Mouse (Mus musculus): ENCODE data around the gene Me1. TPM values are rescaled to one million over a fixed set of nuclear protein-coding genes. Genes with fewer than 3 reads are reported as not detected.

Gene Me1
- polyA plus RNA-seq, 1 experiment = 5.0 TPM

DNA sequence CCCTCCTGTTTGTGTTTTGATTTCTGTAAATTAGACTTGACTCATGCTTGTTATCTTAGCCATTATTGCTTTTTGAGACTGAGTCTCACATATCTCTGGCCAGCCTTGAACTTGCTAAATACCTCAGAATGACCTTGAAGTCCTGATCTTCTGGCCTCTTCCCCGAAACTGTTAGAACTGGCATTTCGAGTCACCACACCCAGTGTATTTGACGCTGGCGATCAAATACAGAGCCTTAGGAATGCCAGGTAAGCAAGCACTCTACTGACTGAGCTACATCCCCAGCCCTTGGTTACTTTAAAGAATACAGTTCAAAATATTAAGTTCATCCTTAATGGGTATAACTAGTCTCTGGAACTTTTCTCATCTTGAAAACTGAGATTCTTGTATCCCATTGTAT lies 29.3 kb upstream of the Me1 start:
- Histone ChIP-seq H3K27ac (ENCODE audit: insufficient read depth, low read depth, low read length) (no peak overlapping the region), H3K4me1 (ENCODE audit: control insufficient read depth, insufficient read depth, insufficient read length, low read length) (peaks cover 2% of the 10 kb centered on the region; the same call in 1 of the 2 replicates), H3K4me3 (ENCODE audit: low read depth, low read length) (no peak overlapping the region), H3K36me3 (ENCODE audit: control insufficient read depth, insufficient read depth, low read length) (no peaks in the 10 kb centered on the region), H3K27me3 (ENCODE audit: control insufficient read depth, insufficient read depth, low read length) (no peaks in the 10 kb centered on the region)
- 47% methylated on average over 4 of the region's 4 CpGs for WGBS
- TF ChIP-seq POLR2A (IDR thresholded peaks at IDR 0.05; ENCODE audit: low read depth, low read length) (no peak), CTCF (IDR thresholded peaks at IDR 0.05; ENCODE audit: extremely low read depth, insufficient read length, insufficient replicate concordance, low read depth, low read length) (no peak)

DNA sequence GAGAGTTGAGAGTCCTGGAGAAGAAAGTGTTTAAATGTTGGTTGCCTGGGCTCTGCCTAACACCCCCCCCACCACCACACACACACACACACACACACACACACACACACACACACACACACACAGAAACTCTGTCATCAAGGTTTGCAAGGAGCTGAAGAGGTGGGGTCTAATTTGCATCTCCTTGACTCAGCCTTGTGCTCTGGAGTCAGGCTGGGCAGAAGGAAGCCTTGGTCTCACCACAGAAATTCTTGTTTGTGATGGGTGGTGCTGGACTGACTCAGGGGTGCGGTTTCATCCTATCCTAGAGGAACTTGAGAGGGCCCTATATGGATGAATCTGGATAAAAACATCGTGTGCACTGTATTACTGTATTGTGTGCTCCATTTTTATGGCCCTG lies 25.0 kb upstream of the Me1 start:
- H3K36me3 ChIP-seq (ENCODE audit: control insufficient read depth, insufficient read depth, low read length) = no peaks in the 10 kb centered on the region
- no peaks in the 10 kb centered on the region for H3K27me3 ChIP-seq (ENCODE audit: control insufficient read depth, insufficient read depth, low read length)
- H3K27ac ChIP-seq (ENCODE audit: insufficient read depth, low read depth, low read length) = no peak overlapping the region
- TF ChIP-seq CTCF (IDR thresholded peaks at IDR 0.05; ENCODE audit: extremely low read depth, insufficient read length, insufficient replicate concordance, low read depth, low read length) = no peak
- no peak overlapping the region for H3K4me3 ChIP-seq (ENCODE audit: low read depth, low read length)
- no peaks in the 10 kb centered on the region for H3K4me1 ChIP-seq (ENCODE audit: control insufficient read depth, insufficient read depth, insufficient read length, low read length)
- WGBS = 67% methylated on average over 2 of the region's 2 CpGs

DNA sequence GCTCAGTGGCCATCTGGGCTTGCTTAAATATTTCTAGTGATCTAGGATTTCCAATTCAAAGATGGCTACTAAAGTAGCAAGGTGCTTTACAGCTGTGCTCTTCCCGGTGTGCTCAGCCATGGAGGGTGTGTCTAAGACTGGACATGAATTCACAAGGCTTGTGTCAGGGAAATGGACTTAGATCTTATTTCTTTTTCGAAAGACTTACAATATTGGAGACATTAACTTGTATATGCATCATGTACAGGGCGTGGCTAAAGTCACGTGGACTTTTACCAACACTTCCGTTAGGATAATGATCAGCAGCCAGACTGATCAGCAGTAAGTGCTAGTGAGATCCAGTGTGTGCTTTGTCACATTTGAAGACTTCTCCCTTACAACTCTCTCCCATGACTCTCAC lies 24.5 kb upstream of the Me1 start:
- no peaks in the 10 kb centered on the region for H3K4me1 ChIP-seq (ENCODE audit: control insufficient read depth, insufficient read depth, insufficient read length, low read length)
- TF ChIP-seq POLR2A (IDR thresholded peaks at IDR 0.05; ENCODE audit: low read depth, low read length) (no peak), CTCF (IDR thresholded peaks at IDR 0.05; ENCODE audit: extremely low read depth, insufficient read length, insufficient replicate concordance, low read depth, low read length) (no peak)
- 44% methylated on average over 5 of the region's 5 CpGs for WGBS
- H3K27me3 ChIP-seq (ENCODE audit: control insufficient read depth, insufficient read depth, low read length) = no peaks in the 10 kb centered on the region
- H3K27ac ChIP-seq (ENCODE audit: insufficient read depth, low read depth, low read length) = no peak overlapping the region
- no peaks in the 10 kb centered on the region for H3K36me3 ChIP-seq (ENCODE audit: control insufficient read depth, insufficient read depth, low read length)
- H3K4me3 ChIP-seq (ENCODE audit: low read depth, low read length) = no peak overlapping the region

DNA sequence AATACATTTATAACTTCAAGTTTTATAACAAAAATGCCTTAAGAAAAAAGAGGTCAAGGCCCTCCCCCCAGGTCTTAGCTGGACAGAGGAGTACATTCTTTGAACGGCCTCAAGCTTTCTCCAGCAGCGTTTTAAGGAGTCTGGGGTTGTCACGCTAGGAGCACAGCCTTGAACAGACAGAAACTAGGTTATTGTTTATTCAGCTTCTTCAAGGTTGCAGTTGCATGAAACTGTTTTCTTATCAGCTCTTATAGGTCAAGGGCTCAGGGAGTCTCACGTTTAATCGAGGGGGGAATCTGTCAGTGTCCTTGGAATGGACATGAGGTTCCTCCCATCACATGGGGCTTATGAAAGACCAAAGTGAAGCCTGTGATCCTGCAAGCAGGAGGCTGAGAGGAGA lies 21.4 kb upstream of the Me1 start:
- Histone ChIP-seq H3K4me3 (ENCODE audit: low read depth, low read length) (no peak overlapping the region), H3K4me1 (ENCODE audit: control insufficient read depth, insufficient read depth, insufficient read length, low read length) (no peaks in the 10 kb centered on the region), H3K27me3 (ENCODE audit: control insufficient read depth, insufficient read depth, low read length) (no peaks in the 10 kb centered on the region; the same call in 1 of the 2 replicates), H3K36me3 (ENCODE audit: control insufficient read depth, insufficient read depth, low read length) (no peaks in the 10 kb centered on the region), H3K27ac (ENCODE audit: insufficient read depth, low read depth, low read length) (no peak overlapping the region)
- 51% methylated on average over 5 of the region's 5 CpGs for WGBS
- TF ChIP-seq CTCF (IDR thresholded peaks at IDR 0.05; ENCODE audit: extremely low read depth, insufficient read length, insufficient replicate concordance, low read depth, low read length) = no peak
- TF ChIP-seq POLR2A (IDR thresholded peaks at IDR 0.05; ENCODE audit: low read depth, low read length) = no peak

DNA sequence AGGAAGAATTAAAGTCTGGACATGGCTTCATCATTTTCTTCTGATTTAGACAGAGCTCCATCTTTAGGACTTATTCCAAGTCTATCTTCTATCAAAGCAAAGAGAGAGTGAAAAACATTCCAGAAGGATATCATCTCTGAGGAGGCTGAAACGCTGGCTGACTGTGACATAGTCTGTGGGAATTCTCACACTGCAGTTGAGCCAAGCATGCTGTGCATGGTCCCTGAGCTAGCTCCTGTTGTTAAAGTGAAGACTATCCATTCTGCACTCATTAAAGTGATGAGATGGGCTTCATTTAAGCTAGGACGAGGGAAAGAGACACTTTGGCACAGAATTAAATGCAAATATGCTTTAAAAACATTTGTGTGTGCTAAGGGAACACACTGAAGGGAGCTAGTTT lies 20.8 kb upstream of the Me1 start:
- 53% methylated on average over 2 of the region's 2 CpGs for WGBS
- no peak for TF ChIP-seq CTCF (IDR thresholded peaks at IDR 0.05; ENCODE audit: extremely low read depth, insufficient read length, insufficient replicate concordance, low read depth, low read length)
- no peak for TF ChIP-seq POLR2A (IDR thresholded peaks at IDR 0.05; ENCODE audit: low read depth, low read length)
- H3K27me3 ChIP-seq (ENCODE audit: control insufficient read depth, insufficient read depth, low read length) = no peaks in the 10 kb centered on the region; the same call in 1 of the 2 replicates
- no peaks in the 10 kb centered on the region for H3K36me3 ChIP-seq (ENCODE audit: control insufficient read depth, insufficient read depth, low read length)
- H3K4me1 ChIP-seq (ENCODE audit: control insufficient read depth, insufficient read depth, insufficient read length, low read length) = no peaks in the 10 kb centered on the region
- H3K27ac ChIP-seq (ENCODE audit: insufficient read depth, low read depth, low read length) = no peak overlapping the region
- H3K4me3 ChIP-seq (ENCODE audit: low read depth, low read length) = no peak overlapping the region

DNA sequence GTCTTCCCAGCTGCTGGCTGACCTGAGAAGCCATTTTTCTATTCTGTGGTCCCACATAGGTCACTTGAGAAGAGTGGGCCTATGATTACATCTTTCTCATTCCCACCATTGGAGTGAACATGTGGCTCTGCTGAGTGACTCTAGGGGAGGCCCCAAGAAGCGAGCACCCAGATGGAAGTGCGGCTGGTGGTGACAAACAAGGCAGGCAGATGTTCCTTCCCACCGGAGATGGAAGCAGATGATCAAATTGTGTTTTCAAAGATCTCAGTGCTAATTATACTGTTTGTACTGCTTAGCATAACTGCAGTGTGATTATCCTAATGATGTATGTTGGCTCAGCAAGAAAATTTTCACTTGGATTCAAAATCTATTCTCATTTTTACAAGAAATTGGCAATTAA lies 18.3 kb upstream of the Me1 start:
- WGBS = 96% methylated on average over 3 of the region's 3 CpGs
- TF ChIP-seq POLR2A (IDR thresholded peaks at IDR 0.05; ENCODE audit: low read depth, low read length) (no peak), CTCF (IDR thresholded peaks at IDR 0.05; ENCODE audit: extremely low read depth, insufficient read length, insufficient replicate concordance, low read depth, low read length) (no peak)
- Histone ChIP-seq H3K27me3 (ENCODE audit: control insufficient read depth, insufficient read depth, low read length) (no peaks in the 10 kb centered on the region; the same call in 1 of the 2 replicates), H3K27ac (ENCODE audit: insufficient read depth, low read depth, low read length) (no peak overlapping the region), H3K4me1 (ENCODE audit: control insufficient read depth, insufficient read depth, insufficient read length, low read length) (no peaks in the 10 kb centered on the region), H3K4me3 (ENCODE audit: low read depth, low read length) (no peak overlapping the region), H3K36me3 (ENCODE audit: control insufficient read depth, insufficient read depth, low read length) (no peaks in the 10 kb centered on the region)

DNA sequence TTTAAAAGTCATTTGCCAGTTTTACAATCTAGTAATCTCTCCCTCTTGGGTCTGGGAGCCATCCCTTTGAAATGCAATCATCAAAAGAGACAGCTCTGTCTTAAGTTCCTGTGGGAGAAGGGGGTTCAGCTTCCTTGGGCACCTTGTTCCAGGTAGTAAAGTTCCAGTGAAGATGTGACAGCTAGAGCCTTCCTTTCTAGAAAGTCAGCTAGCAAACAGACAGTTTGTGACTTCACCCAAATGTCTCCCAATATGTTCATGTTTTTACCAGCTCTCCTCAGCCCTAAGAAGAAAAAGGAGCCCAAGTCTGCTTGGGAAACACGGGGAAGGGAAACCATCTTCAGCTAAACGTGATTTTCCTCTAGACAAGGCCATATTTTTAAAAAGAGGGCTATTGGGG lies 16.9 kb upstream of the Me1 start:
- Histone ChIP-seq H3K27me3 (ENCODE audit: control insufficient read depth, insufficient read depth, low read length) (no peaks in the 10 kb centered on the region; the same call in 1 of the 2 replicates), H3K4me3 (ENCODE audit: low read depth, low read length) (no peak overlapping the region), H3K27ac (ENCODE audit: insufficient read depth, low read depth, low read length) (no peak overlapping the region), H3K36me3 (ENCODE audit: control insufficient read depth, insufficient read depth, low read length) (no peaks in the 10 kb centered on the region), H3K4me1 (ENCODE audit: control insufficient read depth, insufficient read depth, insufficient read length, low read length) (no peaks in the 10 kb centered on the region)
- 73% methylated on average over 2 of the region's 2 CpGs for WGBS
- no peak for TF ChIP-seq POLR2A (IDR thresholded peaks at IDR 0.05; ENCODE audit: low read depth, low read length)
- TF ChIP-seq CTCF (IDR thresholded peaks at IDR 0.05; ENCODE audit: extremely low read depth, insufficient read length, insufficient replicate concordance, low read depth, low read length) = no peak

All from small intestine, adult 2 months (tissue).